Mouse (Mus musculus) stomach, embryonic 16.5 days (tissue): ENCODE data around the gene Pkd1. TPM values are rescaled to one million over a fixed set of nuclear protein-coding genes. Genes with fewer than 3 reads are reported as not detected.

ENCODE experiments used
- microRNA-seq: library from miRNA; unstranded; fragments of <30 nt; microRNA quantifications from one replicate; pipeline ENCODE4, GENCODE M21; 2016
- polyA plus RNA-seq: library from polyadenylated mRNA; unstranded; fragments of >200 nt; fragmentation: Nextera tagmentation; extraction: Ambion mirVana; gene quantifications from 2 replicates; pipeline ENCODE4 v1.2.1, GENCODE M21; 2015

Gene Pkd1
- polyA plus RNA-seq, 1 experiment from 2014 or later: 21.7 TPM

Small RNAs within 50 kb of the gene (microRNA-seq; reads per million reads assigned to microRNA genes)
- 0.66 reads per million for gene Gm24589

Other genes with a start within 250 kb of the Pkd1 start
- gene Abca17, start 198.8 kb upstream of the Pkd1 start, polyA plus RNA-seq: not detected in 2 replicates
- 12.2 and 14.0 TPM in 2 replicates for gene Abca3, start 197.9 kb upstream of the Pkd1 start, polyA plus RNA-seq
- 216 and 217 TPM in 2 replicates for gene Rnps1, start 135.3 kb upstream of the Pkd1 start, polyA plus RNA-seq
- 153 and 166 TPM in 2 replicates for gene Eci1, start 123.2 kb upstream of the Pkd1 start, polyA plus RNA-seq
- 9.2 and 19.9 TPM in 2 replicates for gene Dnase1l2, start 106.7 kb upstream of the Pkd1 start, polyA plus RNA-seq
- gene E4f1, start 79.5 kb upstream of the Pkd1 start, polyA plus RNA-seq: 29.4 and 35.0 TPM in 2 replicates
- 49.6 and 54.5 TPM in 2 replicates for gene Pgp, start 79.4 kb upstream of the Pkd1 start, polyA plus RNA-seq
- 0.36 and 0.46 TPM in 2 replicates for gene Bricd5, start 76.0 kb upstream of the Pkd1 start, polyA plus RNA-seq
- 29.0 and 33.6 TPM in 2 replicates for gene Mlst8, start 70.8 kb upstream of the Pkd1 start, polyA plus RNA-seq
- gene Caskin1, start 61.2 kb upstream of the Pkd1 start, polyA plus RNA-seq: 1.5 and 2.3 TPM in 2 replicates
- 80.6 and 104 TPM in 2 replicates for gene Traf7, start 21.9 kb upstream of the Pkd1 start, polyA plus RNA-seq
- gene Rab26, start 15.6 kb upstream of the Pkd1 start, polyA plus RNA-seq: 7.9 and 9.4 TPM in 2 replicates
- gene Tsc2, start 82.8 kb downstream of the Pkd1 start, polyA plus RNA-seq: 53.1 and 57.2 TPM in 2 replicates
- gene Nthl1, start 82.8 kb downstream of the Pkd1 start, polyA plus RNA-seq: 18.0 and 19.1 TPM in 2 replicates
- gene Slc9a3r2, start 100.5 kb downstream of the Pkd1 start, polyA plus RNA-seq: 38.0 and 39.0 TPM in 2 replicates
- 0.37 and 0.39 TPM in 2 replicates for gene Npw, start 108.6 kb downstream of the Pkd1 start, polyA plus RNA-seq
- 13.6 and 13.7 TPM in 2 replicates for gene Zfp598, start 119.9 kb downstream of the Pkd1 start, polyA plus RNA-seq
- gene Syngr3, start 140.1 kb downstream of the Pkd1 start, polyA plus RNA-seq: 6.1 and 6.2 TPM in 2 replicates
- 34.5 and 35.2 TPM in 2 replicates for gene Gfer, start 146.3 kb downstream of the Pkd1 start, polyA plus RNA-seq
- gene Noxo1, start 146.4 kb downstream of the Pkd1 start, polyA plus RNA-seq: 3.8 and 5.8 TPM in 2 replicates
- 63.6 and 70.4 TPM in 2 replicates for gene Tbl3, start 157.8 kb downstream of the Pkd1 start, polyA plus RNA-seq
- 0.14 TPM in 1 of 2 replicates, not detected in the other for gene Rnf151, start 168.2 kb downstream of the Pkd1 start, polyA plus RNA-seq
- 1,212 and 1,230 TPM in 2 replicates for gene Rps2, start 168.3 kb downstream of the Pkd1 start, polyA plus RNA-seq
- gene Ndufb10, start 174.6 kb downstream of the Pkd1 start, polyA plus RNA-seq: 225 and 246 TPM in 2 replicates
- gene Rpl3l, start 178.0 kb downstream of the Pkd1 start, polyA plus RNA-seq: 0.25 and 0.57 TPM in 2 replicates
- 40.3 and 45.5 TPM in 2 replicates for gene Msrb1, start 186.8 kb downstream of the Pkd1 start, polyA plus RNA-seq
- gene Hs3st6, start 203.2 kb downstream of the Pkd1 start, polyA plus RNA-seq: 0.81 and 1.0 TPM in 2 replicates